Mouse (Mus musculus): Measurements from ENCODE around the gene Gm49776.

The Gm49776 gene

DNA sequence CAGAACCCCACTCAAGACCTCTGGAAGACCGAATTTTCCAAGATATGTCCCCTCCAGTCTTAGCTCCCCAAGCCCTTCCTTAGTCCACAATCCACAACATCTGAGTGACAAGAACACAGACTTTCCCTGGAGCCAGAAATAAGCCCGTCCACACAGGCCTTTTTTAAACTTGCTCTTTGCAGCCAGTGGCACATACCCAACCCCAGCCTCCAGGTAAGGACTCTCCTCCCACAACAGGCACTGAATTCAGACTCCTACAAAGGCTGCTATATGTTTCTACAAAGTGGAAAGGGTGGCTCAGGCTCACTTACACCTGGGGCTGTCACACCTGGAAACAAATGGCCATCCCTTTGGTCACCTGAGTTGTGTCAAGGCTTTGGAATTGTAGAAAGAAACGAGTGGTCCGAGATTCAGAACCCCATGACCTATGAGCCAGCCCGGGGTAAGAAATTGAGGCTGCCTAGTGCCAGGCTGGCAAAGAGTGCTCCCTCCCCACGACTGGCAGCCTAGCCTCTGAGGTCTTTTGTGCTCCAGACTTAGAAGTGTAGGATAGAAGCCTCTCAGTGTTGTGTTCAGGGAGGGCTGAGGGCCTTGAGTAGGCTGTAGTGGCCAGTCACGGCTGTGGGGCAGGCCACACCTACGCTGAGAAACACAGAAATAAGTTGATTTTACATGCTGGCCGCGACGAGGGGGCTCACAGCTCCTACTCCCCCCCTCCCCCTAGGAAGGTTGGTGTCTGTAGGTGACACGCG is 24.0 kb downstream of the Gm49776 start:
- DNase-seq, result peak; percentile 21

- DNase-seq, result no peak
Observed at GRCm38 (mm10) chr16:18233451-18233850, 24.7 kb downstream of the Gm49776 start.

GRCm38 (mm10) chr16:18231451-18231850 is 26.7 kb downstream of the Gm49776 start:
- DNase-seq, result no peak

GRCm38 (mm10) chr16:18231047-18231446 is 27.1 kb downstream of the Gm49776 start:
- no peak for DNase-seq

DNA sequence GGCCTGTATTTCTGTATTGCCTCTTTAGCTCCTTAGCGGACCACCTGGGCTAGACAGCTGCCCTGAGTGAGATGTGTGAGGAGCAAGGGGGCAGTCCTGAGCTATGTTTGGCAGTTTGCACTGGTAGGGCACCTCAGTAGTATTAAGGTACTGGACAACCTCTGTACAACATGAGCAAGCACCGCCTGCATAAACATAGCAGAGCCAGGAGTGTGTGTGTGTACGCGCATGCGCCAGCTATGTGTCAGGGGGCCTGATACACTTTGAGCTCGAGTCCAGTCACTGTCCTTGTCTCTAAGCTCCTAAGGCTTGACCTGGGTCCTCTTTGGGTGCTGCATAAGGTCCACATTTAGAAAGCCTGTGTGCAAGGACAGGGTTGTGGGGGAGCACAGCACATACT is 27.5 kb downstream of the Gm49776 start:
- DNase-seq, result no peak

DNA sequence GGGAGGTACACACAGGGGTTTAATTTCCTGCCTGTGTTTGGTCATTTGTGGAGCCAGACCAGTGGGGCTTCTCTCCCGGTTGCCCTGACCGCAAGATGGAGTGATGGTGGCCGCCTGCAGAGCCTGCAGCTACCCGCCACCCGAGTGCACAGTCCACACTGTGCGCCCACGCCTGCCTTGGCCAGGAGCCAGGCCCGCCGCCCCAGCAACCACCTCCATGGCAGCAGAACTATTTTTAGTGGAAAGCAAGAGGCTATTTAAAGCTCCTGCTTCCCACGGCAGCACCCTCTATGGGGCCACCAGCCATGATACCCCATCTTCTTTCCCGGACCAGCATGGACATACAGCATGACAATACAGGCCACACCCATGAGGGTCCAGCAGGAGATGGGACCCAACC is 28.5 kb downstream of the Gm49776 start:
- peak; percentile 33 for DNase-seq

DNA sequence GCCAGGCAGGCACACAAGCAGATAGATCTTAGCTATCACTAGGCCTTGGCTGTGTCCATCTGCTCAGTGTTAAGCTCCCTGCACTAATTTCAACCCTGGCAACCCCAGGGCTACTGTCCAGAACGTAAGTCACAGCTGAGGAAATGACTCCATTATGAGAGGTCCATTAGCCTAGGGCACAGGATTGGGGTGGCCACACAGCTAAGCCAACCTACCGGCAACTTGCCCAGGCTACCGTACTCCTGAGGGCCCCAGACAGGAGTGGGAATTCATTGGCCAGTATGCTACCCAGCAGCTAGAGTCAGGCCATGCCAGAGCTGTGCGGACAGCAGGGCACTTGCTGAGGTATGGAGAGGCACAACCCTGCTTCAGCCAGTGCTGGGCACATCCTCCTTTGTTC is 29.3 kb downstream of the Gm49776 start:
- no peak for DNase-seq

DNA sequence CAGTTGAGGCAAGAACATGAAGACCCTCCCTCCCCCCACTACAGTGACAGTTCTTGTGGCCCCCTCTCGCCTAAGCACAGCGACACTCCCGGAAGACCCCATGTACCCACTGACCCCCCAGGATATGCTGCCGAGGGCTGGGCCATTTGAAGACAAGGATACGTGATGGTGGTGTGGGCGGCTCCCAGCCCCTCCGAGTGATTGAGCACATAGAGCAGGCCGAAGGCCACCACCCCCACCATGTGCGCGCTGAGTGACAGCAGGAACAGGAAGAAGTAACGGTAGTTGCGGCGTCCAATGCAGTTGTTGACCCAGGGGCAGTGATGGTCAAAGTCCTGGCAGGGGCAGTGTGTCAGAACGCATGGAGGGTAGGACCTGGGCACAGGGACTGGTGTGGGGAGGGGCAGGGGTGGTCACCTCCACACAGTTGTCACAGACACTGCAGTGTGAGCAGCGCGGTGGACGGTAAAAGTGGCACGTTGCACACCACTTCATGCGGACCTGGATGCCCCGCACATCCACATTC is 30.2 kb downstream of the Gm49776 start:
- DNase-seq, result no peak

DNA sequence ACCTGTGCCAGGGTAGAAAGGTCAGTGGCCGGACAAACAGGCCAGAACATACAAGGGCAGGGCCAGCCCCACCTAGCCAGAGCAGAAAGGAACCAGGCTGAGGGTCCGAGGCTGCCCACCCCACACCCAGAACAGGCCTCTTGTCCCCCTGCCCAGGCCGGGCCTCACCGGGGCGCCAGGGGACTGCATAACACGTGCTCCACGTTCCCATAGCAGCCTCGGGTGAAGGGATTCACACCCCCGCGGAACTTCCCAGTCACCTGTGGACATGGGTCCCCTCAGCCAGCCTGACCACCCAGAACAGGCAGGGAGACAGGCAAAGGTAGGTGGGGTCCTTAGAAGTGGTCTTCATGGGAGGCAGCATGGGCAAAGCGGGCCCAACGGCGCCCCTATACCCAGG is 30.9 kb downstream of the Gm49776 start:
- DNase-seq, result no peak

DNA sequence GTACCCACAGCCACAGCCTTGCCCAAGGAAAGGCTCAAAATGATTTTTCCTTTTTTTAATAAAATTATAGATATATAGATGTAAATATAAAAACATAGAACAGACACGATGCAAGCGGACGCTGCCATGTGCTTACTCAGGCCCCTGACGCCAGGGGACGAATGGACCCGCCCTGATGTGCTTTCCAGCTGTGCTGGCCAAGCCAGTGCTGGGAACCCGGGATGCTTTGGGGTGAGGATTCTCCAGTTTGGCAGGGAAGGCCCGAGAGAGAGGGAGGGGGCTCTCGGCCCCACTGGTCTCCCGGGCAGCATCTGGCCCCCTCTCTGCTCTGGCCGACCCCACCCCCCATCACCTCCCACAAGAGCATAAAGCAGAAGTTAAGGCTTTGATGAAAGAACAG is 35.9 kb downstream of the Gm49776 start:
- DNase-seq, result no peak

- no peak for DNase-seq
Observed at GRCm38 (mm10) chr16:18221543-18221898, 36.6 kb downstream of the Gm49776 start.

DNA sequence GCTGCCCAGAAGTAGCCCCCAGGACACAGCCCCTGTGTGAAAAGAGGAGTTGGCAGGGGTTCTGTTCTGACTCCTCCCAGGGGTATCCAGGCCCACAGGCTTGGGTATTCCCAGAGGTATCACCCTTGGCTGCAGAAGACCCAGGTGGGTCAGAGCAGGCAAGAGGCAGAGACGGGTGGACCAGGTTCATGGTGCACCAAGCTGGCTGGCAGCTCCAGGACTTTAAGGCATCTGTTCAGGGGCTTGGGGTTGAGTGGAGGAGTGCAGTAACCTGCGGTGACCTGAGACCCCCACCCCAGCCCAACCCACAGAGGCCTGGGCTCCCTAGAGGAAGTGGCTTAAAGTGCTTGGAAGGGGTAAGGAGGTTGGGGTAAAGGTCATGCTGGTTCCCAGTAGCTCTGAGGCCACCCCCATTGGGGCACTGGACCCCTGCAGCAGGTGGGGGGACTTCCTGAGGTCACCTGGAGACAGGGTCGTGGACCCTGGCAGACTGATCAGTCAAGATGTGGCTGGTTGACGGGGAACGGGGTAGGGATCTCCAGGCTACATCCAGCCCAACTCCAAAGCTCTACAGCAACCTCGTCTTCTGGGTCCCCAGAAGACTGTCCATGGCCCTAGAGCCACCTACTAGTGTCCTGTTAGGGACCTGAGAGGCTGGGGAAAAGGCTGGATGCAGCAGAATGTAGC is 37.1 kb downstream of the Gm49776 start:
- no peak for DNase-seq

- peak; percentile 42 for DNase-seq
Observed at GRCm38 (mm10) chr16:18220001-18220400, 38.1 kb downstream of the Gm49776 start.

DNA sequence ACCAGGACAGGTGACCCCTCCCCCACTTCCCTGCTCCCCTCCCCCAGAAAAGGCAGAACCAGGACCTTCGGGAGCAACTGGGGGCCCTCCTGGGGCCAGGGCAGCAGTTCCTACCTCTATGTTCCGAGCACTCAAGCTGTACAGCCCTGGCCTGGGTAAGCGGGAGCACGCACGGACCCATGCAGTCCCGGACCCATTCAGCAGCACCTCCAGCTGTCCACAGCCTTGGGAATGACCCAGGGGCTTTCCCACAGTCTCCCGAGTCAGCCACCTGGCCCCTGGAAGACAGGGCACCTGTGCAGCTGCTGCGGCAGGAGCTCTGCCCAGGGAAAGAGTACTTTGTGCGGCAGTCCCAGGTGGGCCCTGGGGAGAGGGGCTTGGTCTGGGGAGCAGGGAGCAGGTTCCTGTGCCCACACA is 39.5 kb downstream of the Gm49776 start:
- DNase-seq, result no peak

DNA sequence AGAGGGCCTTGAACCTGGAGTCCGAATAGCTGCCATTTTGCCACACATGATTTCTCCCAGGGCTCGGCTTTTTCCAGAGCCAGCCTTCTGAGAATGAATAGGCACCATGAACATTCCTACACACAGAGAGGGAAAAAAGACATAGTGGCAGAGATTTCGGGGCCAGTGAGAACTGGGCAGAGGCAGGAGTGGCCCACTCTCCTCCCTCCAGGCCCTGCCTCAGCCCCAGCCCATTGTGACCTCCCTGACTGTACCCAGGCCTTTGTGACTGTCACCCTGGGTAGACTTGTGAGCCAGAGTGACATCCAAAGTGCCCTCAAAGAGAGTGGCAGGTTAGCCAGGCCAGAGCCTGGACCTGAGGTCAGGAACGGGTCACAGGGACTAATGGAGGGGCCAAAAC is 40.5 kb downstream of the Gm49776 start, which contains the start of gene Ccdc188:
Gene Ccdc188 (plus strand): TSS at position 301 of the 400 bp plus-strand sequence.
- DNase-seq, result no peak

GRCm38 (mm10) chr16:18214858-18215257 is 43.3 kb downstream of the Gm49776 start:
- peak; percentile 21 for DNase-seq

GRCm38 (mm10) chr16:18213689-18214088 is 44.4 kb downstream of the Gm49776 start:
- DNase-seq, result no peak

GRCm38 (mm10) chr16:18211417-18212171 is 46.5 kb downstream of the Gm49776 start:
- DNase-seq, result peak; percentile 92

GRCm38 (mm10) chr16:18210701-18211416 is 47.3 kb downstream of the Gm49776 start:
- DNase-seq, result peak; percentile 80

GRCm38 (mm10) chr16:18203430-18204091 is 54.6 kb downstream of the Gm49776 start:
- DNase-seq, result no peak

DNA sequence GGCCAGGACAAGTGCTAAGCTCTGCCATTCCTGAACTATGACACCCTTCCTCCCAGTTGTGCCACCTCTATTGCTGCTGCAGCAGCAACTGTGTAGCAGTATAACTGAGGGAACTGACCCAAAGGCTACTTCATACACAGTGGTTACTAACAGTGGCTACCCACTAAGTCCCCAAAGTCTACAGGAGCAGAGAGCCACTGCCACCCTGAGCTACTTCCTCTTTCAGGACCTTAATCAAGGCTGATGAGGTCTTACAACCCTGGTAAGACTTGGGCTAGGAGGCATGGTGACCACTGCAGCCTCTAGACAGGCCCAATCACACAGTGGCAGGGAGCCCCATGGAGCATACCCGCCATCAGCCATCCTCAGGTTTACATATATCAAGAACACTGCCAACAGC is 56.1 kb downstream of the Gm49776 start:
- DNase-seq, result no peak

DNA sequence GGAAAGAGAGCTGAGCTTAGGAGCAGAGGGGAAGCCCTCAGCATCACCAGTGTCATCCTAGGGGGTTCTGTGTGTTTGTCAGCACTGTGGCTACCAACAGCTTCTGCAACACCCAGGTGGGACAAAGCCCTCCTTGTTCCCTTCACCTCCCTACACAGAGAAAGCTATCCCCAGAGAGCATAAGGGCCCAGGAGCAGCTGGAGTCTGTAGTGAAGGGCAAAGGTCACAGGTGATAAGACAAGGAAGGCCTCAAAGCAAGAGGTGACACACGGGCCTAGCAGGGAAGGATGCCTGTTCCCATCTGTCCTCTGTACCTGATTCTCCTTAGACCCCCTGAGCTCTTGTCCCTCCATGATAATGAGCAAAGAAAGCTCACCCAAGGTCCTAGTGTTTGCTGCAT is 56.5 kb downstream of the Gm49776 start:
- DNase-seq, result no peak
